14 mouse cellular contexts compared by ENCODE assay signal in the genomic region with DNA sequence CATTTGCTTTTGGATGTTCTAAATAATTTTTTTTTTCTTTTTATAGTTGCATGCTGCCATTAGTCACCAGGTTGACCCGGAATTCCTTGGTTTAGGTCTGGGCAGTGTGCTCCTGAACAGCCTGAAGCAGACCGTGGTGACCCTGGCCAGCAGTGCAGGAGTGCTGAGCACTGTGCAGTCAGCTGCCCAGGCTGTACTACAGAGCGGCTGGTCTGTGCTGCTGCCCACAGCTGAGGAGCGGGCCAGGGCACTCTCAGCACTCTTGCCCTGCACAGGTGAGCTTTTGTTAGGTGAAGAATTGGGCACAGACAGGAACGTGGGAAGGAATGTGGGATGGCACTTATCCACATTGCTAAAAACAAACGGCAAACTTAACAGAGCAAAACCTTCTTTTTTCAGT.
"Had no signal": no experiment of that assay in that cellular context is flagged by ENCODE, and none has a peak within 500 bp of the region (broad histone marks: within the 10 kb centered on the region; RNA-seq: fewer than 3 reads in every experiment).

No protein-coding gene starts in this region.

- H3K4me2 ChIP-seq: intestine, embryonic 15.5 days; liver, embryonic 13.5 days; midbrain, embryonic 11.5 days had no signal

- DNase-seq: kidney, adult 18-20 months; layer of hippocampus, postnatal 36 days; liver, embryonic 13.5 days; lung, adult 2 months; lung, postnatal 14 days; lung, postnatal 4 days; midbrain, embryonic 14.5 days; right cerebral cortex, adult 18-20 months; right cerebral cortex, postnatal 14 days; right cerebral cortex, postnatal 4 days; thymus, postnatal 25 days had no signal

- H3K9me3 ChIP-seq: intestine, embryonic 15.5 days; liver, embryonic 13.5 days had no signal

- H3K9ac ChIP-seq: intestine, embryonic 15.5 days; liver, embryonic 13.5 days had no signal

- H3K27ac ChIP-seq: intestine, embryonic 15.5 days; left cerebral cortex, adult 2 months; liver, embryonic 13.5 days had no signal

- H3K4me3 ChIP-seq: intestine, embryonic 15.5 days; left cerebral cortex, adult 2 months; liver, embryonic 13.5 days had no signal

- ATAC-seq: intestine, embryonic 15.5 days had no signal

- H3K27me3 ChIP-seq: intestine, embryonic 15.5 days; liver, embryonic 13.5 days had no signal

- H3K4me1 ChIP-seq: intestine, embryonic 15.5 days; liver, embryonic 13.5 days had no signal
